Mouse (Mus musculus) mature B cell (primary cell): ENCODE data around the gene Accs.

Experiments
- in situ Hi-C: fragments of 300-500 bp; cut with MboI; formaldehyde crosslinking; loops from 2 replicates; pipeline ENCODE4 v1.14.3; 2019

Gene Accs

DNA sequence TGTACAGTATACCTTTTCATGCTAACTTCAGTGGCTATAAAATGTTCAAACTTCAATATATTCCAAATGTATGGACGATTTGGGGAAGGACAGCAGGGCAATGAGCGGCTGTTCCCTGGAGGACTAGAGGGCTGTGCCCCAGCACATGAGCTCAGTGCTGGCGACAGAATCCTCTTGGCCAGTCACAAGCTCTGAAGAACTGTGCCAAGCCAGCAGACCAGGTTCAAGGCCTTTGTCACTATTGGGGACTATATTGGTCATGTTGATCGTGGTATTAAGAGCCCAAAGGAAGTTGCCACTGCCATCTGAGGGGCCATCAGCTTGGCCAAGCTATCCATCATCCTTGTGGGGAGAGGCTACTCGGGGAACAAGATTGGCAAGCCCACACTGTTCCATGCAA is 55.4 kb downstream of the Accs start:
- in situ Hi-C loops = no loop called here

DNA sequence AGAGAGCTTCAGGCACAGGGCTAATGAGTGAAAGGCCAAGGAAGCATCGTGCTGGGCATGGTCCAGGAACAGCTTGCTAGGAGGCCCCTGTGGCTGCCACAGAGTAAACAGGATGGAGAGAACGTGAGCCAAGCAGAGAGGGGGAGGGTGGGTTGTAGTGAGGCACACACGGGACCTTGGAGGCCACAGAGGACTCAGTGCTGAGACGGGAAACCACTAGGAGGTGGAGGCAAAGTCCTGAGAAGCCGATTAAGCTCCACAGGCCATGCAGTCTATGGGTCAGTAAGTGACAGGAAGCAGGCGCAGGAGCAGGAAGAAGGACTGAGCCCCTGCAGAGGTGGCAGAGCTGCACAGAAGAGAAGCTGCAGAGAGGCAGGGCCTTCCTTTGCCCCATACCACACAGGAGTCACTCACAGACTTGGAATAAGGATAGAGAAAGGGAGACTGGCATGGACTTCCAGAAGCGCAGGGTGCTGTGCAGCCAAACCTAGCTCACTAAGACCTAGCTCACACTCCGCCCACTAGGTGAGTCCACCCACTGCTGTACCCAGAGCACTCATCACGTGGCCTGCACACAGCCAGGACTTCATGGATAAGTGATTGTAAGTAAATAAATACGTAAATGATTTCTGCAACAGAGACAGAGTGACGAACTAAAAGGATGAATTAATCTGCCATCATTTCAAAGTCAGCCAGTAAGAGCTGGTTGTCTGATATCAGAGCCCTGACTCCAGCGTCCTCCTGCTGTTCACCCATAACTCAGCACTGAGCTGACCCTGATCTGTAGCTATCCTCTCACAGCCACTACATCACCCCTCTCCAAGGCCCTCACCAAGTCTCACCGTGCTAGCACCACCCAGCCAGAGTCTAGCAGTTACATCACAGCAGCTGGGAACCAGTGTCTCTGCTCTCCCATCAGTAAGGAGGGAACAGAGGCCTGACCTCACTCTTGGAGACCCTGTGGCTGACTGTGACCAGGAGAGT is 57.9 kb downstream of the Accs start:
- in situ Hi-C loops = no loop called here

DNA sequence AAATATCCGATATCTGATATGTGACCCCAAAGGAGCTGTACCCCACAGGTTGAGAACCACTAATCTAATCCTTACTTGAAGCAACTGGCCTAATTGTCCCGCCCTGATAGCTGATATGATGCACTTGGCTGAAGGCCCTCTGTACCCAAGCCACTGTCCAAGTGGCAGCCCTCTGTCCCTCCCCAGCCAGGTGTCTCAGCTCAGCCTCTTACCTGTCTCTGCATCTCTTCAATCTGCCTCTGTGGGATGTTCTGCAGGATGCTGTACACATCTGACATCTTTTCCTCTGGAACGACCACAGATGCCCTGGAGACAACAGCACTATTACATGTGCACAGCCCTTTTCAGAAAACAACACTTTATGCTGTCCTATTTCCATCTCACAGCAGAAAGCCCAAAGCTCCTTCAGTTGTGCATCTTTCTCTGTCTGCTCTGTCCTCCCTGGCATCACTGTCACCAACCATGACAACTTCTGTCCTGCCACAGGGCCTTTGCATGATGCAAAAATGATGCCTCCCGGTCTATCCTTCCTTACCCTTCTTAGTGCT is 58.9 kb downstream of the Accs start:
- in situ Hi-C loops = no loop called here

DNA sequence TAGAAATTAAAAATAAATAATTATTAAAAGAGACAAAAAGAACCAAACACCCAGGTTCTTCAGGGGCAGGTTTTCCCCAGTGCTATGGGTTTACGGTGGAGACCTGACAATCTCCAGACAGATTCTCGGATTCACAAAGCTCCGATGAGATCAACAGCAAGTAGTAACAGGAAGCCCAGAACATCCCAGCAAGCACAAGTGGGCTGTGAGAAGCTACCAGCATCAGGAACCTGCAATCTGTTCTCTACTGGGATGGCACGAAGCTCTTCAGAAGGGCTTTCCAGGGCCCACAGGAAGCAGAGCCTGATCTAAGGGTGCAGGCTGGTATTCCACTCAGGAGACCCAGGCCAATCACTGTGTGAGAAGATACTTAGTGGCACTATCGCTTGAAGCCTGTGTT is 61.2 kb downstream of the Accs start:
- in situ Hi-C loops = no loop called here

DNA sequence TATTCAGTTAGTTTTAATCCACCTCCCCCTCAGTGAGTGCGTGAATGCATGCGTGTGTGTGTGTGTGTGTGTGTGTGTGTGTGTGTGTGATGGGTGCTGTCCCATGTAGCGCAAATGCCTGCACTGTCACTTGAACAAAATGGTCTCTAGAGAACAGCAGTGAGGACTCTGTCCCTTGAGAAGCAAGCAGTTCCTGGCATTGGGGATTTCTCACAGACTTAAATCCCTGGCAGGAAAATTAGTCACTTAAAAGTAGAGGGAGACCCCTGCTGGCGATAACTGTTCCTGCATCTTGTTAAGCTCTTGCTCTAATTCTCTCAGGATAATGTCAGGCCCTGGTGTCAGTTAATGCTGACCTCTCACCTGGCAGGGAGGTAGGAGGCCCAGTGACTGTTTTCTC is 63.6 kb downstream of the Accs start:
- in situ Hi-C loops = no loop called here

DNA sequence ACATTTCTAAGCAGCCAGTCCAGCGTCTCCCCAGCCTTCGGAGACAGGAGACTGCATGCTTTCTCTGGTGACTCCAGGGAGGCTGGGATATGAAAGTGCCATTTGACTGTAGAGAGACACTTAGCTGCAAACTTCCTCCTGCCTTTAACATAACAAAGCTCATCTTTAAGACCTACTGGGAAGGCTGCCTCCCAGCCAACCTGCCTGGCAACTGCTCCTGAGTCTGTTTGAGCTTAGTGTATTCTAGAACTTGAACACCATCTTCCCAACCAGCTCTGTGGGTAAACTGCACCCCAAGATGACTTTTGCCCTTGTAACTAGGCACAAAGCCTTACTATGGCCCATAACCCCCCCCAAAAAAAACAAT is 64.3 kb downstream of the Accs start:
- in situ Hi-C loops = no loop called here

DNA sequence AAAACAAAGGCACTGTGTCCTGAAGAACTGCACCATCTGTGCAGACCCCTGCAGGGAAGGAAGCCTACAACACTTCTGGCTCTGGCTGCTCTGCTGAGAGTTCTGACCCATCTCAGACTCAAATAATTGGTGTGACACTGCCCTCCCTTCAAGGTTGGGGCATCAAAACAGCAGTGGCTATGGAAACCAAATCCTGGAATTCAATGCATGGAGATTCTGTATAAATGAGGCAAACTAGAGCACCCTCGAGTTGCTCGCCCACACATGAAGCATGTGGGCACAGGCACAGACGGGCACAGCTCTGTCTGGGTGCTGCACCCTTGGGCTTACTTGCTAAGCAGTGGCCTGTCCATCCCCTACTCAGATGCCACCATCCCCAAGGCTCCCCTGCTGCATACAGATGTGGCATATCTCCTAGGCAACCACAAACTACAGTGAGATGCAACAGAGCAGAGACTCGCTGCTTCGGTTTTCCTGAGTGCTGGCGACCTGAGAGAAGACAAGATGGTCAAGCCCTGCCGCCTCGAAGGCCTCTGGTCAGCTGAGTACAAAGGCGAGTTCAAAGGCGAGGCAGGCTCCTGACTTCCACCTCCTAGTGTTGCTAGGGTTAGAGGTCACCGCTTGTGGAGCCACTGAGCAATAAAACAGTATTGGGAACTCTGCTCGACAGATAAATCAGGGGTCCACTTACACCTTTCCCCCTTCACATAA is 64.9 kb downstream of the Accs start:
- in situ Hi-C loops = no loop called here

DNA sequence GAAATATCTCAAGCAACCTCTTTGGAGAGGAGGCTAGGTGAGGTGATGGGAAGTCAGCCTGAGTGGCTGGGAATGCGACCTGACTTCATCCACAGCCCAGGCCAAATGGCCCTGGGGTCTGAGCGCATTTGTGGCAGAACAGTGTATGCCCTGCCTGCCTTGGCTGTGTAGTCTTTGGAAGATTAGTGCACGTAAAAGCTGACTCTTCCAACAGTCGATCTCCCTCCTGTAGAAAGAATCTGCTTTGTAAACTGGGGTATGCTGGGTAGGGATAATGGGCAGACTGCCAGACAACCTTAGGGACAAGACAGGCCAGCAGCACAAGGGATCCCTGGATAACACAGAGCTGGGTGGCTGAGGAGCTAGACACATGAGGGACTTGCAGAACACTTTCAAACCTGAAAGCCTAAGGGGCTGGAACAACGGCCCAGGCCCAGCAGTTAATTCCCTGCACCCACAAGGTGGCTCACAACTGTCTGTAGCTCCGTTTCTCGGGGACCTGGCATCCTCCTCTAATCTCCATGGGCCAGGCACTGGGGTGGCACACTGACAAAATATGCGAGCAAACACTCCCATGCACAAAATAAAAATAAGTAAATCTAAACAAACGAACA is 65.7 kb downstream of the Accs start:
- in situ Hi-C loops = no loop called here
